Mouse (Mus musculus): ENCODE measurements around the gene D630003M21Rik. TPM values are rescaled to one million over a fixed set of nuclear protein-coding genes. Genes with fewer than 3 reads are reported as not detected.

Gene D630003M21Rik
- total RNA-seq, 1 experiment from 2014 or later = 2.4 TPM

DNA sequence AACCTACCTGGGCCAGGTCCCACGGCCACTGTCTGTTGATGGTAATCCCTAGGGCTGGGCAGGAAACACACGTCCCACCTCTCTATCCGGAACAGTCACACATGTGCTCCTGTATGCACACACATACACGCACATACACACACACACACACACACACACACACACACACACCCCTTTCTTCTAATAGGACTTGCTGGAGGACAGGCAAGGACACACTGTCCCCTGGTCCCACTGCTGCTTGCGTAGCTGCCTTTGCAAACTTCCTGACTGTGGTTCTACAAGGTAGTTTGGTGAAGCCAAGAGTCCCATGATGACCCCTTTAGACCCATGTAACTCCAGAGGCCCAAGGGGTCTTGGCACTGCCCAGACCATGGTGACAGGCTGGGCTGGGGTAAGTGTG is 88.4 kb downstream of the D630003M21Rik start:
- DNase-seq = no peak

DNA sequence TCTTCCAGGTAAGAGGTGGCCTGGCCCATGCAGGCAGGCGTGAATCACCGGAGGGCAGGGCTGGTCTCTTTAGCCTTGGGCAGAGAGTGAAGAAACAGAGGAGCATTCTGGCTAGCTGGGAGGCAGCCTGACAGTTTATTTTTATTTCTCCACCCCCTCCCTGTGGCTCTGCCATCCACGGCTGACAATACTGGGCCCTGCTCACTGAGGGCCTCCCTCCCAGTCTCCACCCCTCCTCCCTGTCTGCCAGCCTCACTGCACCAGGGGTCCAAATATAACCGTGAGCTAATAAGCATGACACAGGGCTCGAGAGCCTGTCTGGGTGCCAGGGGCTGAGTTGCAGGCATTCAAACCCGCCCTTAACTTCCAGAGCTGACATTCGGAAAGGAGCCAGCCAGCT is 89.4 kb downstream of the D630003M21Rik start:
- DNase-seq = peak; percentile 64

DNA sequence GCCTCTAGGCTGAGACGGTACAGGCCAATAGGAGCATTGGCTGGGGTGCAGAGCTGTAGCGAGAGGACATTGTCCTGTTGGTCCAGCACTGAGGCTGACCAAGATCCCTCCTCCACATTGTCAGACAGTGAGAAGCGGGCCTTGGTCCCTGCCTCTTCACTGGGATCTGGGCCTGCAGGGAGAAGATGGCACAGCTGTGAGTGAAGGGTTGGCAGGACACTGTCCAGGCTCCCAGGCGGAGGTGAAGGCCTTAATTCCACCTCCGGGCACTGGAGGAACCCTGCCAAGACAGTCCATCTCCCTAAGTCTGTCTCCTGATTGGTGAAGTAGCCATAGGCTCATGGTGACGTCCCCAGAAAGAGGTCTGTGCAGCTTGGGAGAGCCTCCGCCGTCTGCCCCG is 90.2 kb downstream of the D630003M21Rik start:
- DNase-seq = no peak

- DNase-seq = no peak
These were observed 91.3 kb downstream of the D630003M21Rik start for GRCm38 (mm10) chr2:158137771-158138170.

- DNase-seq = peak; percentile 27
These were observed 92.8 kb downstream of the D630003M21Rik start for GRCm38 (mm10) chr2:158136205-158136604.

- DNase-seq = no peak
These were observed 96.0 kb downstream of the D630003M21Rik start for GRCm38 (mm10) chr2:158133050-158133449.

Small RNAs within 50 kb of the gene (microRNA-seq; reads per million reads assigned to microRNA genes)
- gene Mir7685 = 0 reads per million in 2 experiments

Other genes starting within 250 kb of the D630003M21Rik start
- 20.2 and 26.3 TPM in 2 replicates for gene Tti1, start 200.8 kb downstream of the D630003M21Rik start, total RNA-seq (2021)
- 31.0 and 32.6 TPM in 2 replicates for gene Rprd1b, start 200.7 kb downstream of the D630003M21Rik start, total RNA-seq (2021)
- 33.4 and 33.5 TPM in 2 replicates for gene Tgm2, start 82.8 kb downstream of the D630003M21Rik start, total RNA-seq (2021)
- not detected in 2 replicates for gene Bpi, start 28.9 kb upstream of the D630003M21Rik start, total RNA-seq (2021)
- gene Lbp, start 77.3 kb upstream of the D630003M21Rik start, total RNA-seq (2021) = 11.5 and 12.4 TPM in 2 replicates
- gene Snhg11, start 146.4 kb upstream of the D630003M21Rik start, total RNA-seq (2021) = 5.3 and 8.6 TPM in 2 replicates
- 68.9 and 72.1 TPM in 2 replicates for gene Ralgapb, start 180.6 kb upstream of the D630003M21Rik start, total RNA-seq (2021)

Data from adrenal gland, postnatal 25 days (tissue).